Comparison of ENCODE assay signal across 9 mouse cellular contexts in the genomic region with DNA sequence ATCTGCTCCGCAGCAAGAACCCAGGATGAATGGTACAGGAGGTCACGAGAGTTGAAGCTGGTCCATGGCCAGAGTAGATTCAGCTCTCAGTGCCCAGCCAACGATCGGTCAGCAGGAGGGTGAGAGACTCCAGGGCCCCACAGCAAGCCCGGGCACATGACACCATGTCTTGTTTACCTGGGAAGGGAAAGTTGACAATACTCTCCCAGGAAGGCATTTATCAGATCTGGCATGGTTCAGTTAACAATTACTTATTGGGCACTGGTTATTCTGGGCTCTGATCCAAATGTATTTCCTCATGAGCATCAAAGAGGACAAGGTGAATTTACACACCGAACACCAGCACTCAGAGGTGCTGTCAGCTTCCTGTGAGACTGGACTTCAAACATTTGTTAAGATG. TPM values are rescaled to one million over a fixed set of nuclear protein-coding genes. Genes with fewer than 3 reads are reported as not detected.
A peak's percentile ranks its signal among the peaks of the same experiment; 100 is the strongest.
DNase-seq lines count a peak whose midpoint lies in the region; ATAC-seq lines count a peak whose summit lies in the region.
"Had no signal": no experiment of that assay in that cellular context is flagged by ENCODE, and none has a peak within 500 bp of the region (broad histone marks: within the 10 kb centered on the region; RNA-seq: fewer than 3 reads in every experiment).

No protein-coding gene starts in this region.

- peak; percentile 45 for DNase-seq in left cerebral cortex, postnatal 4 days
- DNase-seq in left cerebral cortex, postnatal 36 days (ENCODE audit: low spot score in 2 of 2), result no peak
- DNase-seq in cerebellum, adult 11 months, result peak; percentile 38
- DNase-seq in cerebellum, postnatal 36 days, result peak; percentile 40 to 44
- DNase-seq in embryo, embryonic 10.5 days (ENCODE audit: low spot score), result no peak
- DNase-seq: adrenal gland, postnatal 25 days had no signal

- no peaks in the 10 kb centered on the region for H3K36me3 ChIP-seq in liver, embryonic 15.5 days (replicated peaks)
- H3K36me3 ChIP-seq: midbrain, embryonic 15.5 days had no signal

- no peak overlapping the region for H3K4me3 ChIP-seq in liver, embryonic 15.5 days (replicated peaks)
- H3K4me3 ChIP-seq: midbrain, embryonic 15.5 days had no signal

- no peaks in the 10 kb centered on the region for H3K27me3 ChIP-seq in liver, embryonic 15.5 days
- H3K27me3 ChIP-seq: midbrain, embryonic 15.5 days had no signal

- no peaks in the 10 kb centered on the region for H3K9me3 ChIP-seq in liver, embryonic 15.5 days (replicated peaks)
- H3K9me3 ChIP-seq: midbrain, embryonic 15.5 days had no signal

- H3K4me2 ChIP-seq in liver, embryonic 15.5 days, result no peak overlapping the region
- H3K4me2 ChIP-seq: midbrain, embryonic 15.5 days had no signal

- peaks cover 33% of the 10 kb centered on the region for H3K4me1 ChIP-seq in liver, embryonic 15.5 days (replicated peaks)
- H3K4me1 ChIP-seq: midbrain, embryonic 15.5 days had no signal

- 72% methylated on average over 6 of the region's 6 CpGs for WGBS in liver, embryonic 15.5 days (ENCODE audit: insufficient replicate concordance)

- H3K9ac ChIP-seq in liver, embryonic 15.5 days, result no peak overlapping the region
- H3K9ac ChIP-seq: midbrain, embryonic 15.5 days had no signal

- peak; percentile 53 for ATAC-seq in liver, embryonic 15.5 days (ENCODE audit: insufficient read depth)
- ATAC-seq in megakaryocyte-erythroid progenitor cell, adult 5-6 weeks (replicated peaks; ENCODE audit: low FRiP score, low TSS enrichment, poor library complexity, severe bottlenecking), result no peak
- ATAC-seq: midbrain, embryonic 15.5 days had no signal

- intact Hi-C loops in left cerebral cortex, postnatal 4 days (cut with DNase I), result no loop called here
- intact Hi-C loops in left cerebral cortex, postnatal 36 days (cut with DNase I), result no loop called here

- no peak overlapping the region for H3K27ac ChIP-seq in liver, embryonic 15.5 days (replicated peaks)
- H3K27ac ChIP-seq: midbrain, embryonic 15.5 days had no signal

RNA-seq across cellular contexts. Expression of gene Abcc4, which starts 38.5 kb away (rescaled TPM):
- 1 to 10 TPM; 4.3 to 4.6 TPM for total RNA-seq in left cerebral cortex, postnatal 4 days (2021)
- total RNA-seq in left cerebral cortex, postnatal 36 days (2021), result 10 to 100 TPM in 1 of 2 experiments, 1 to 10 TPM in 1; 8.4 to 13.6 TPM
- polyA plus RNA-seq in liver, embryonic 15.5 days (2015; fragmentation: Nextera tagmentation; extraction: Ambion mirVana), result 1.8 and 1.9 TPM in 2 replicates
- total RNA-seq in megakaryocyte-erythroid progenitor cell, adult 5-6 weeks (2014; fragmentation: Nextera tagmentation), result 20.5 and 25.4 TPM in 2 replicates
- 12.2 and 15.6 TPM in 2 replicates for total RNA-seq in megakaryocyte-erythroid progenitor cell, adult 5-6 weeks (2017)

Comparison
In these comparisons a context has a peak if more than half of its experiments do, and no peak if none do; other contexts are left out.
1. DNase-seq: peak in left cerebral cortex, postnatal 4 days (single experiment), cerebellum, adult 11 months (single experiment) and cerebellum, postnatal 36 days (2 of 2); none in left cerebral cortex, postnatal 36 days (0 of 2) and embryo, embryonic 10.5 days (single experiment).